Mouse (Mus musculus): ENCODE measurements around the gene Kif12. TPM values are rescaled to one million over a fixed set of nuclear protein-coding genes. Genes with fewer than 3 reads are reported as not detected.

Gene Kif12
- polyA plus RNA-seq, 1 experiment from 2014 or later, result not detected

DNA sequence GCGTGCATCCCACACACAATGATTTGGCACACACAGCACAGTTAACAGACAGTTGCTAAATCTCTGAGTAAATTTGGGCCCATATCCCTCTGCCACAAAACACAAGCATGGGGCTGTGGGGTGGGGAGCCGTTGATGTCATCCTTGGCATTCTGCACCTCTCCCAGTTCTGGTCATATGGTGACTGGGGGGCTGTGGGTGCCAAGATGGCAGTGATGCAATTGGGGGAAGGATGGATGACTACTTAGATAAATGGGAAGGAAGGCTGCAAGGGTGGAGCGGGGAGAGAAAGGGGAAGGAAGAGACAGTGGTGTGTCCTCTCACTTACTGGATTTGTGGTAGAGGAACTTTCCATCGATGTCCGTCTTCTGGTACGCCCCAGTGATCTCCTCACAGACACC, 20.8 kb downstream of the Kif12 start:
- Histone ChIP-seq H3K4me2 (ENCODE audit: low read length) (no peak overlapping the region), H3K4me1 (ENCODE audit: control insufficient read depth, insufficient read depth, low read depth, low read length) (no peaks in the 10 kb centered on the region), H3K9me3 (ENCODE audit: control insufficient read depth, low read length) (no peaks in the 10 kb centered on the region), H3K9ac (ENCODE audit: low read depth, low read length) (no peak overlapping the region), H3K27ac (ENCODE audit: low read depth, low read length) (no peak overlapping the region), H3K36me3 (ENCODE audit: control insufficient read depth, insufficient read depth, low read length) (no peaks in the 10 kb centered on the region), H3K4me3 (ENCODE audit: low read length) (no peak overlapping the region), H3K27me3 (replicated peaks; ENCODE audit: control insufficient read depth, insufficient read depth, low read length) (no peaks in the 10 kb centered on the region)
- no peak for ATAC-seq
- 91% methylated on average over 6 of the region's 6 CpGs for WGBS

DNA sequence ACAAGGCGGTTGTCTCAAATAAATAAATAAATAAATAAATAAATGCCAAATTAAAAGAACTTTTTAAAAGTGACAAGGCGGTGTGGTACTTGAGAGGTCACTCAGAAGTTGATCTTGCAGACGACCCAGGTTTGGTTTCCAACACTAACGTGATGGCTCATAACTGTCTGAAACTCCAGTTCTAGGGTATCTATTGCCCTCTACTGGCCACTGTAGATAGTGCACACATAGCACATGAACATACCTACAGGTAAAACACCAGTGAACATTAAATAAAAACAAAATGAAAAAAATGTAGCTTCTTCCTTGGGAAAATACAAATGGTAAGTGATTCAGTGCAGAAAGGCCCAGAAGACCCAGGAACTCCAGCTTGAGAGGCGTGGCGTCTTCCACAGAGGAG, 24.7 kb downstream of the Kif12 start:
- Histone ChIP-seq H3K36me3 (ENCODE audit: control insufficient read depth, insufficient read depth, low read length) (no peaks in the 10 kb centered on the region), H3K9ac (ENCODE audit: low read depth, low read length) (no peak overlapping the region), H3K4me1 (ENCODE audit: control insufficient read depth, insufficient read depth, low read depth, low read length) (no peaks in the 10 kb centered on the region), H3K9me3 (ENCODE audit: control insufficient read depth, low read length) (no peaks in the 10 kb centered on the region), H3K27me3 (replicated peaks; ENCODE audit: control insufficient read depth, insufficient read depth, low read length) (no peaks in the 10 kb centered on the region), H3K4me3 (ENCODE audit: low read length) (no peak overlapping the region), H3K27ac (ENCODE audit: low read depth, low read length) (no peak overlapping the region), H3K4me2 (ENCODE audit: low read length) (no peak overlapping the region)
- ATAC-seq, result no peak
- WGBS, result 91% methylated on average over 6 of the region's 6 CpGs

DNA sequence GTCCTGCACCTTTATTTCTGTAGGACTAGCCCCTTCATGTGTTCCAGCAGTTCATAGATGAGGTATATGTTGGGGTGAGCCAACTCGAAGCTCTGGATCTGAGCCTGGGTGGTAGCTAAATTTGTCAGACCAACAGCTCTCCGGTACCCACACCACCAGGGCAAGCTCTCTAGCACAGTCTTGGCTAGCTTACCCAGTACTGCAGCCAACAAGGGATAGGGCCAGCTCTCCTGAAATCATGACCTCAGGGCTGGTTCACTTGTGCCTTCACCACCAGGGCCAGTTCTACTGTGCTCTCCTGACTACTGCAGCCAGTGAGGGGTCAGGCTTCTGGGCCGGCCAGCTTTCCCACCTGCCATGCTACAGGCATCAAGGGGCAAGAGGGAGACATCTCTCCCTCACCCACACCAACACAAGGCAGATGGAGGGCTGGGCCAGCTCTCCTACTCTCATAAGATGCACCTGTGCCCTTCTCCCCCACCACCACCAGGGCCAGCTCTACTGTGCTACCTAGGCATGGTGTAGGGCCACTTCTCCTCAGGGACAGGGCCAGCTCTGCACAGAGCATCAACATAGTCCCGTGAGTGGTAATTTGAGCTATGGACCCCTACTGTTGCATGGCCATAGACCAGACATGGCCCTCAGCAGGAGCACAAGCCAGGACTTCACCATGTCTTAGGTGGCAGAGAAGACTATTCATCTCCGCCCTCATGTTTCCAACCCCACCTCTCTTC, 41.9 kb downstream of the Kif12 start:
- 90% methylated on average over 5 of the region's 5 CpGs for WGBS
- peaks cover 20% of the 10 kb centered on the region for H3K36me3 ChIP-seq (ENCODE audit: control insufficient read depth, insufficient read depth, low read length)
- H3K4me3 ChIP-seq (ENCODE audit: low read length), result no peak overlapping the region
- H3K4me2 ChIP-seq (ENCODE audit: low read length), result no peak overlapping the region
- no peak overlapping the region for H3K9ac ChIP-seq (ENCODE audit: low read depth, low read length)
- H3K9me3 ChIP-seq (ENCODE audit: control insufficient read depth, low read length), result no peaks in the 10 kb centered on the region
- no peaks in the 10 kb centered on the region for H3K4me1 ChIP-seq (ENCODE audit: control insufficient read depth, insufficient read depth, low read depth, low read length)
- H3K27ac ChIP-seq (ENCODE audit: low read depth, low read length), result no peak overlapping the region
- ATAC-seq, result no peak
- no peaks in the 10 kb centered on the region for H3K27me3 ChIP-seq (replicated peaks; ENCODE audit: control insufficient read depth, insufficient read depth, low read length)

DNA sequence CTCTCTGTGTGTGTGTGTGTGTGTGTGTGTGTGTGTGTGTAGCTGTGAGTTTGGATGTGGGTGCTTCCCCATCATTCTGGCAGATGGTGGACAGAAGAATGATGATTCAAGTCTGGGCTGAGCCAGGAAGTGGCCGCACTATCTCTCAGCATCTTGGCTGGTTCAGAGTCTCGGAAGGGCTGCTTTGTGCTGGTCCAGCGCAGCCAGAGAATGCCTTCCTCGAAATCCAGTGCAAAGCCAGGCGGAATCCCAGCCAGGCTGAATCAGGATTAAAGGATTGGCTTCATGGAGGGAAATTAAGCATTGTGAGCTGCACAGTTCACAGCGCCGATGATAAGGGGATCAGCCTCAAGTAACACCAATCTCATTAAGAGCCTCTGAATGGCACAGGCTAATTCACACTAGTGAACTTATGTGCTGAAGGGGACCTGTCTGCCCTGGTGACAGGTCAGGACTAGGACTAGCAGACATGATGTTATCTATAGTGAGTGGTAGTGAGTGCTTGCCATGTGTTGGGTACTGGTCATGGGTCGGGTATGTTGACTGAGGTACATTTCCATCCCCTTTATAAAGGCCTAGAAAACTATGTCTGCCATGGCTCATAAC, 47.0 kb downstream of the Kif12 start:
- Histone ChIP-seq H3K9me3 (ENCODE audit: control insufficient read depth, low read length) (no peaks in the 10 kb centered on the region), H3K27ac (ENCODE audit: low read depth, low read length) (no peak overlapping the region), H3K27me3 (replicated peaks; ENCODE audit: control insufficient read depth, insufficient read depth, low read length) (no peaks in the 10 kb centered on the region), H3K9ac (ENCODE audit: low read depth, low read length) (no peak overlapping the region), H3K4me3 (ENCODE audit: low read length) (no peak overlapping the region), H3K4me1 (ENCODE audit: control insufficient read depth, insufficient read depth, low read depth, low read length) (no peaks in the 10 kb centered on the region), H3K4me2 (ENCODE audit: low read length) (no peak overlapping the region), H3K36me3 (ENCODE audit: control insufficient read depth, insufficient read depth, low read length) (0 out of 2 replicates have a peak, but pooled peaks cover 5% of the 10 kb centered on the region)
- WGBS, result 75% methylated on average over 8 of the region's 8 CpGs
- peak; percentile 50; the same call in 1 of the 2 replicates for ATAC-seq

DNA sequence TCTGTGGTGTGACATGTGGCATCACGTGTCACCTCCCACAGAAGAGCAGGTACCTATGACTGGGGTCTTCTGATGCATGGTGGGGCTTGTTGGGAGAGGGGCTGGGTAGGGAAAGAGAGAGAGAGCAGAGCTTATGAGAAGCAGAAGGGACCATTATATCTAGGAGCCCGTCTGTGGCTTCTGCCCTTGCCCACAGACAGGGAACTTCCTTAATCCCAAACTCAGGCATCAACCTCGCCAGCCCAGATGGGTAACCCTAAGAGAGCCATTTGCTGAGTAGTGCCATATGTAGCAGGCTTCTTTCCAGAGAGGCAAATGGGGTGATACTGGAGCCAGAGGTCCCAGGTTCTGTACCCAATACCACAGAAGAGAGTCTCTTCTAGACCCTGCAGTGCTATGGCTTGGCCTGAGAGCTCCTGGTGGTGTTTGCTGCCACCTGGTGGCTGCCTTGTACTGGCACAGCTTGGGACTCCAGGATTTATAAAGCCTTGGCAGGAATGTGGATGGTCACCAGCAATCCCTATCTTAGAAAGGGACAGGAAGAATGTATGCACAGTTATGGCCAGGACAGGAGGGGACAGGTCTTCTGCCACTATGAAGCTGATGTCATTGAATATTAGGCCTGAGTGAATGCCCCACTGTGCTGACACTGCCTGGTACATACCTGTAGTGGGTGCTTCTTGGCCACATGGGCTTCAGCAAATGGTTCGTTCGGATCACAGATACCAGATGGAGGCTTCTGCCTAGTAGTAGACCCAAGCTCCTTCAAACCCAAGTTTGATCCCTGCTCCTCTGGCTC, 53.1 kb downstream of the Kif12 start:
- Histone ChIP-seq H3K9ac (ENCODE audit: low read depth, low read length) (no peak overlapping the region), H3K4me2 (ENCODE audit: low read length) (no peak overlapping the region), H3K9me3 (ENCODE audit: control insufficient read depth, low read length) (no peaks in the 10 kb centered on the region), H3K4me3 (ENCODE audit: low read length) (no peak overlapping the region), H3K36me3 (ENCODE audit: control insufficient read depth, insufficient read depth, low read length) (peaks cover 7% of the 10 kb centered on the region; the same call in 1 of the 2 replicates), H3K4me1 (ENCODE audit: control insufficient read depth, insufficient read depth, low read depth, low read length) (no peaks in the 10 kb centered on the region), H3K27ac (ENCODE audit: low read depth, low read length) (no peak overlapping the region), H3K27me3 (replicated peaks; ENCODE audit: control insufficient read depth, insufficient read depth, low read length) (no peaks in the 10 kb centered on the region)
- ATAC-seq, result peak; percentile 93
- WGBS, result 94% methylated on average over 5 of the region's 5 CpGs

Other genes starting within 250 kb of the Kif12 start
- 22.9 and 29.6 TPM in 2 replicates for gene Zfp618, start 206.6 kb downstream of the Kif12 start, polyA plus RNA-seq (2015; fragmentation: Nextera tagmentation; extraction: Ambion mirVana)
- gene Ambp, start 17.3 kb downstream of the Kif12 start, polyA plus RNA-seq (2015; fragmentation: Nextera tagmentation; extraction: Ambion mirVana), result 0.29 TPM in 1 of 2 replicates, not detected in the other
- 2.7 and 3.1 TPM in 2 replicates for gene Col27a1, start 41.9 kb upstream of the Kif12 start, polyA plus RNA-seq (2015; fragmentation: Nextera tagmentation; extraction: Ambion mirVana)
- not detected in 2 replicates for gene Orm1, start 172.4 kb upstream of the Kif12 start, polyA plus RNA-seq (2015; fragmentation: Nextera tagmentation; extraction: Ambion mirVana)
- not detected in 2 replicates for gene Orm3, start 184.0 kb upstream of the Kif12 start, polyA plus RNA-seq (2015; fragmentation: Nextera tagmentation; extraction: Ambion mirVana)
- not detected in 2 replicates for gene Orm2, start 190.3 kb upstream of the Kif12 start, polyA plus RNA-seq (2015; fragmentation: Nextera tagmentation; extraction: Ambion mirVana)
- 4.6 and 6.5 TPM in 2 replicates for gene Akna, start 231.2 kb upstream of the Kif12 start, polyA plus RNA-seq (2015; fragmentation: Nextera tagmentation; extraction: Ambion mirVana)